Mouse (Mus musculus) left cerebral cortex, adult 9 months (tissue): Measurements from ENCODE around the gene Slc1a1.

Source experiments
- DNase-seq, 2 experiments: peaks; one replicate each; pipeline ENCODE4 v3.0.0; 2022; ENCODE audit warnings: low spot score in 2 of 2

The Slc1a1 gene

GRCm38 (mm10) chr19:28915602-28916250, 80.9 kb downstream of the Slc1a1 start:
- no peak for DNase-seq

GRCm38 (mm10) chr19:28916492-28916891, 81.6 kb downstream of the Slc1a1 start:
- no peak for DNase-seq

- DNase-seq = no peak
These were observed 83.0 kb downstream of the Slc1a1 start for GRCm38 (mm10) chr19:28917839-28918238.

- DNase-seq = no peak
These were observed 91.5 kb downstream of the Slc1a1 start for GRCm38 (mm10) chr19:28926366-28926765.

GRCm38 (mm10) chr19:28927396-28927795, 92.5 kb downstream of the Slc1a1 start:
- DNase-seq = no peak

DNA sequence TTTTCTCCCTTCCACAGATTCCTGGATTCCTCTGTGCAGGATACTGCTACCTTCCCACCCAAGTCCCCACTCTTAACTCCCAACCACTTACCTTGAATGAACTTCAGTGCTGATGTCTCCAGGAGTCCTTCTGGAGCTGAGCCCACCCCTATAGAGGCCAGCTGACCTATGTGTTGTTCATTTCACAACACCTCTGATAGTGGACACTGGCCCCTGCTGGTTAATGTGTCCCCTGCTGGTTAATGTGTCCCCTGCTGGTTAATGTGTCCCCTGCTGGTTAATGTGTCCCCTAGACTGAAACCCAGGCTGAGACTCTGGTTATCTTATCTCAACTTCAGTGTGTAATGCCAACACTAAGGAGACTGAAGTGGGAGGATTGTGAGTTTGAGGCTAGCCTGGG, 94.2 kb downstream of the Slc1a1 start:
- DNase-seq = no peak

GRCm38 (mm10) chr19:28934897-28935296, 100.0 kb downstream of the Slc1a1 start:
- DNase-seq = no peak

DNA sequence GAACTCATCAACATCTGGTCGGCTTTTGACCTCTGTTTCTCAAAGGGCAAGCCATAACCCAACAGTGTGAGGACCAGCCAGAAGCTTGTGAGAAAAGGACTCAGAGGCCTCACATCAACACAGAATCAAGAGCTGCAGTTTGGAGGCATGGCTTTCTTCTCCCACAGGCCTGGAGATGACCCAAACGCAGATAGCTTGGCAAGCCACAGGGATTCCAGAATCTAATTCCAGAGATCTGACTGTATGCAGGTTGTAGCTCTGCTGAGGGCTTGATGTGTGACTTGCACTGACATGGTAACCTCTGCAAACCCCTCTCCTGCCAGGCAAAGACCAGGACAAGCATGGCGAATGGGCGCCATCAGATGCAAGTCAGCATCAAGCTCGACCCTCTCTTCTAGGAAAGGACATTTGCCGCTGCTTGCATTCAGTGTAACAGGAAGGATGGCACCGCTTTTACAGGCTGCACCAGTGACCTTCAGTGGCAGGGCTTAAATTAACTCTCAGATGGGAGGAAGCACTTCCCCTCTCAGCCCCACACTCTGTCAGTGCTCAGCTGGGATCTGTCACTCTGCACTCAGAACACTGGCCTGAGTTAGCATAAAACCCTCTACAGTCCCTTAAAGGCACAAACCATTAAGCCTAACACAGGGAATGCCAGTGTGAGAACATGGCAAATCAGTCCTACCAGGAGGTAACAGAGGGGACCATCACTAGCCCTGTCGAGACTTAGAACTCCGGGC, 105.5 kb downstream of the Slc1a1 start:
- DNase-seq = no peak

GRCm38 (mm10) chr19:28941271-28941670, 106.4 kb downstream of the Slc1a1 start:
- no peak for DNase-seq

DNA sequence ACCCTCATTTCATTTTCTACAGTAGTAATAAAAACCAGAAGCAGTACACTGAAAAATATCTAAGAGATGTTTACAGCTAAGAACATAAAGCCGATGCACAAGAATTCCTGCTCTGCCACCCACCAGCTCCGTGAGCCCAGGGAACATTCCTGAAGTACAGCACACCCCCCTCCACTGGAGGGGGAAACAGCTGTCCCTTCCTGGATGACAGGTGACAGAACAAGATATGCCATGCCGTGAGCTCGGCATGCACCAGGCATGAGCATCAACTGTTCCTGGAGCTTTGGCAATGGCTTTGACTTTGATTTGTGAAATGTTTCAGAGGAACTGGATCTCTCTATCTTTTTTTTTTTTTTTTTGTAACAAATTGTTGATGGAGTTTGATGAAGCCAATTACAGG, 111.9 kb downstream of the Slc1a1 start:
- DNase-seq = peak in 1 of 2 experiments; percentile 20

GRCm38 (mm10) chr19:28947311-28947710, 112.5 kb downstream of the Slc1a1 start:
- no peak for DNase-seq

DNA sequence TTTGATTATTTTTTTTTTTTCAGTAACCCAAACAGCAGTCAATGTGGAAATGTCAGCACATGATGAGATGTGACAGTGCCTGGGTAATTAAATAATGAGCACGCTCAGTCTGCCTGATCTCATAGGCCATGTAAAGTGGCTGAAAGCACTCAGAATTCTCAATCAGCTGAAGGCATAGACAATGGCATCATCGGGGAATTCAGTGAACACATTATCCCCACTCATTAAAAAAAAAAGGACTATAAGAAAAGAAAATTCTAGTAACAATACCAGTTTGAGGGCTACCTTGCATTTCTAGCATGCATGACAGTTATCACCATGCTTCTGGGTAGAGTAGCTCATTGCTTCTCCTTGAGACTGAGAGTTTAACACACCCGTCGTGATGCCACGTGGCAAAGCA, 116.4 kb downstream of the Slc1a1 start:
- DNase-seq = no peak

DNA sequence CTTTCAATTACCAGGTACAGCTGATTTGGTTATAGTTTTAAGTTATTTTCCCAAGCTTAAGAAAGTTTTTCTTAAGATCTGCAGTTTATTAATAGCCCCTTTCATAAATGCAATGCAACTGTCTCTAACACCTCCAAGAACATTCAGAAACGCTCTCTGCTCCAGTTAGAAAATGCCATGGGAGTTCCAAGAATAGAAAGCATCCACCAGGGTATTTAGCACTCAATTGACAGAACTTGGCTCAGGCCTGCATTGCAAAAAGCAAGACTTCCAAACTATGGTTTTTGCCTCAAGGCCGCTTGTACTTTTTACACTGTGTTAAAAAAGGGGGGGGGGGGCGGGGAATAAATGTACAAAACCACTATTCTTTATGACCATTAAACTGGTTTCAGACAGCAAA, 128.3 kb downstream of the Slc1a1 start:
- peak; percentile 42 to 48 for DNase-seq

DNA sequence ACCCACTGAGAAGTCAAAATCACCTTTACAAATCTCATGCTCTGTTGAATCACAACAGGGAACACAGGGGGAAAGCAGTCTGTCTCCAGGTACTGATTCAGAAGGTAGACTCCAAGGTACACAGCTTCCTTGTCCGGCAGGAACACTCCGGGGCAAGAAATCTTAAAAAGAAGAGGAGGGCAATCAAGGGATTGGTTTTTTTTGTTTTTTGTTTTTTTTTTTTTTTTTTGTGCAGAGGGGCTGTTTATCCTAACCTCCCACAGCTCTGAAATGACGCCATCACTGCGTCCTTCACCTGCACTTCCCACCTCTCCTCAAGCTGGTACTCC, 128.6 kb downstream of the Slc1a1 start:
- no peak for DNase-seq
